Mouse (Mus musculus) left cerebral cortex, postnatal 36 days (tissue): ENCODE results near the gene Lsp1. TPM values are rescaled to one million over a fixed set of nuclear protein-coding genes. Genes with fewer than 3 reads are reported as not detected.

Experiments used
- DNase-seq, 2 experiments: peaks; one replicate each; pipeline ENCODE4 v3.0.0; 2021 to 2022; ENCODE audit warnings: low spot score in 2 of 2, mixed read lengths in 1 of 2
- intact Hi-C: fragments of 180-260 bp; cut with DNase I; formaldehyde crosslinking; loops from one replicate; pipeline ENCODE4 v1.15.1; 2025
- total RNA-seq, 2 experiments: library from RNA; stranded (reverse); gene quantifications; 2 replicates each; pipeline ENCODE4 v1.2.3; 2021

The Lsp1 gene
- total RNA-seq, 2 experiments from 2014 or later = 8.1 to 8.7 TPM

GRCm38 (mm10) chr7:142523200-142523990, 62.8 kb downstream of the Lsp1 start:
- no peak for DNase-seq
- intact Hi-C loops = no loop called here

DNA sequence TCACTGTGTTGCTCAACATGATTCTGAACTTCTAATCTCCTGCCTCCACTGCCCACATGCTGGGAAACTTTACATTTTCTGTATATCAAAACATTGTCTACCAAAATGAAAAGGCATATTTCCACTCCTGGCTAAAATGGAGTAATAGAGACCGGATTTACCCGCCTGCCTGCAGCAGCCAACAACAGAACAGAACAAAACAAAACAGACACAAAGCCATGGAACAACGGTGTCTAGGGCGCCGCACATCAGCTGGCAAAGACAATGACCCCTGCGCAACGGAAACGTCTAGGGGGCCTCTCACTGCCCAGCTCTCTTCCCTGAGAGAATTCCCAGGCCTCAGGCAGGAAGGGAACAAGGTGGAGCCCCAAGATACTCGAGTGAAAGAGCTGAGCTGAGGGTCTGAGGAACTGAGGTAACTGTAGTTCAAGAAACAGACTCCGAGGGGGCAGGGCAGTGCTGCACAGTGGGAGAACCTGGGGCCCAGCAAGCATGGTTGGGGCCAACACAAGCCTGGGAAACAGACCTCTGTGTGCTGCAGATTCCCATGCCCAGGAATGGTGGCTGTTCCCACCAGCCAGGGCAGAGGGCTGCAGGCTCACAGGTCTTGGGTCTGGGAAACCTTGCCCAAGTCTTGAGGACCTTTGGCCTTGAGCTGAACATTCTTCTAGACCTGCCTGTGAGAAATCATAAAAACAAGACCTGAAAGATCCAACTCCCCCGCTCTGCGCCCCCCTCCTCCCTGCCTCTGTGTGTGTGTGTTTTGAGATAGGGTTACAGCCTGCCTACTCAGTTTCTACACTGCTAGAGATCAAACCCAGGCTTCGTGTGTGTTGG, 65.0 kb downstream of the Lsp1 start:
- no peak for DNase-seq
- intact Hi-C loops = no loop called here

DNA sequence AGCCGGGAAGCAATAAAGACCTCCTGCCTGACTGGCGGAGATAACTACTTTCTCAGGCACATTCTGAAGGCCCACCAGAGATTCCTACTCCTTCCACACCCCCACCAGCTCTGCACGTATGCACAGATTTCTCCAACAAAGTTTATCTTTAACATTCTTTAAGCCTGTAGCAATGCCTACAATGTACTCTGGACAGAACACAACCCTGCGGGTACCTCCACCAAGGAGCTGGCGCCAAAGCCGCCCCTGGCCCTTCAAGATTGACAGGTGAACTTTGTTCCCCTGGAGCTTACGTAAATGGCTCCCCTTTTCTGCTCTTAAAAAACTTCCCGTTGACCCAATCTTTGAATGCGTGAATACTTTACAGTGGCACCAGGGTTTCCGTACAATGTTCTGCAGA, 68.7 kb downstream of the Lsp1 start:
- no peak for DNase-seq
- intact Hi-C loops = no loop called here

- intact Hi-C loops = loop anchor here (5.0 kb wide), 1 partner anchor 140 kb away; no protein-coding TSS in a partner anchor
Measured at GRCm38 (mm10) chr7:142531973-142532521, 71.4 kb downstream of the Lsp1 start.

GRCm38 (mm10) chr7:142532671-142533058, 72.1 kb downstream of the Lsp1 start, which contains the start of gene Mrpl23:
Gene Mrpl23 (plus strand): TSS chr7:142532686.
- DNase-seq = peak in 1 of 2 experiments; percentile 11
- intact Hi-C loops = loop anchor here (5.0 kb wide), 1 partner anchor 140 kb away; no protein-coding TSS in a partner anchor

More at GRCm38 (mm10) chr7:142531973-142532521, 71.4 kb downstream of the Lsp1 start:
- no peak for DNase-seq

GRCm38 (mm10) chr7:142533059-142533855, 72.6 kb downstream of the Lsp1 start:
- peak; percentile 85 to 89 for DNase-seq
- intact Hi-C loops = loop anchor here (5.0 kb wide), 1 partner anchor 139 kb away; no protein-coding TSS in a partner anchor

DNA sequence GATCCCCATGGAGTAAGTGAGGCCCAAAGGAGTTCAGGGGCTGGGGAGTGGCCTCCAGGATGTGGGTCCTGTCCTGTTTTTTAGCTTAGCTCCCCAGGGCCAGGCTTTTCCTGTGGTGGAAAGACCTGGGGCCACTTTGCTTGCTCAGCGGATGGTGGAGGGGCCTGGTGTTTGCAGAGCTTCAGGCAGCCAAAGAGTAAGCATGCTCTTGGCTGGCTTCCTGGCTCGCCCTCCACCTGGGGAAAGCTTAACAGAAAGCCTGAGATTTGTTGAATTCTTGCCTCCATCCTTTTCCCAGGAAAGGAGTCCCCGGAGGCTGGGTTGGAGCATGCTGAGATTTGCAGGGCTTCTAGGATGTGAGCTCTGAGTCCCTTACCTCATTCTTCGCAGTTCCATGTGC, 74.5 kb downstream of the Lsp1 start:
- no peak for DNase-seq
- intact Hi-C loops = loop anchor here (5.0 kb wide), 1 partner anchor 93 kb away; the partner anchor contains the start of gene Tnni2

DNA sequence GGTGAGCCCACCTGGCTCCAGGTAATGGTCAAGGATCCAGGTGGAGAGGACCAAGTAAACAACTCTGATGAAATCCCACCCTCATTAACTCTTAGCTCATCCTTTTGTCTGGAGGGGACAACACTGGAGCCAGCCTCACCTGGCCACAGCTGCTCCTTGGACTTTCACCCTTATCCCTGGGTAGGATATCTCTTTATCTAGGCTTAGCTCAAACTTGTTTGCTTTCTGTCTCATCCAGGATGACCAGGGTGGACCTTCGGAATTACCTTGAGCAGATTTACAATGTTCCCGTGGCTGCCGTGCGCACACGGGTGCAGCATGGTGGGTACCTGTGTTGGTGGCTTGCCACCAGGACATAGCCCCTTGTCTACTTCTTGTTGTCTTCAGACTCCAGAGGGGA, 75.2 kb downstream of the Lsp1 start:
- no peak for DNase-seq
- intact Hi-C loops = loop anchor here (5.0 kb wide), 1 partner anchor 94 kb away; the partner anchor contains the start of gene Tnni2

DNA sequence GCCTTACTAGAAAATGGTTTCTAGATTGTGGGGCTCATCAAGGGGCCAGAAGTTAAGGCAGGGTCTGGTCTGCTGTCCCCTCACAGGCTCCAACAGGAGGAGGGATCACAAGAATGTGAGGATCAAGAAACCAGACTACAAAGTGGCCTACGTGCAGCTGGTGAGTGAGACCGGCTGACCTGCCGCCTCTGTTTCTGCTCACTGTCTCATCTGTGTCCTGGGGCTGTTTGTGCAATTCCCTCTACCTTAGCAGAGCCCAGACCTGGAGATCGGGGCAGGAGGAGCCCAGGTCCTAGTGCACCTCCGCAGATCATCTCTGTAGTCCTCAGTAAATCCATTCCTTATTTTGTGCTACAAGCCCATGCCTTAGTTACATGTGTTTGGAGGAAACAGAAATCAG, 76.6 kb downstream of the Lsp1 start:
- DNase-seq = no peak
- intact Hi-C loops = loop anchor here (5.0 kb wide), 1 partner anchor 95 kb away; the partner anchor contains the start of gene Tnni2

- peak; percentile 15 to 29 for DNase-seq
- intact Hi-C loops = loop anchor here (1.0 to 5.0 kb wide), 2 partner anchors 41 to 96 kb away; partner anchors contain the start of gene Tnni2
Measured at GRCm38 (mm10) chr7:142537879-142538278, 77.3 kb downstream of the Lsp1 start.

DNA sequence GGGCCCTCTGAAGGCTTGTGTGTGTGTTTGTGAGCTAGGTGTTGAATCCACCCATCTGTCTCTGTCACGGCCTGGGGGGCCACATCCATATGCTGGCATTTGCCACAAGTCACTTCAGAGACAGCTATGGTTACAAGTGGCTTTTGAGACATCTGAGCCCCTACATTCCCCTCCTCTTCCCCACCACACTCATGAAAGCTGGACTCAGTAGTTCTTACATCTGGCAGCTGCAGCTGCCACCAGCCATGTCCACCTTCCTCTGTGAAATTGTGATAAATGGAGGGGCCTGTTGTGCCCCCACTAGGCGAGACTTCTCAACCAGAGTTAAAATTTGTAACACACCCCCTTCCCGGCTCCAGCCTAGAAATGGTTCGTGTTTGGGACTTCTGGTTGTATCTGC, 77.7 kb downstream of the Lsp1 start:
- no peak for DNase-seq
- intact Hi-C loops = loop anchor here (1.0 to 5.0 kb wide), 2 partner anchors 41 to 96 kb away; partner anchors contain the start of gene Tnni2

- DNase-seq = no peak
- intact Hi-C loops = loop anchor here (1.0 to 5.0 kb wide), 2 partner anchors 41 to 96 kb away; partner anchors contain the start of gene Tnni2
Measured at GRCm38 (mm10) chr7:142538766-142539165, 78.2 kb downstream of the Lsp1 start.

DNA sequence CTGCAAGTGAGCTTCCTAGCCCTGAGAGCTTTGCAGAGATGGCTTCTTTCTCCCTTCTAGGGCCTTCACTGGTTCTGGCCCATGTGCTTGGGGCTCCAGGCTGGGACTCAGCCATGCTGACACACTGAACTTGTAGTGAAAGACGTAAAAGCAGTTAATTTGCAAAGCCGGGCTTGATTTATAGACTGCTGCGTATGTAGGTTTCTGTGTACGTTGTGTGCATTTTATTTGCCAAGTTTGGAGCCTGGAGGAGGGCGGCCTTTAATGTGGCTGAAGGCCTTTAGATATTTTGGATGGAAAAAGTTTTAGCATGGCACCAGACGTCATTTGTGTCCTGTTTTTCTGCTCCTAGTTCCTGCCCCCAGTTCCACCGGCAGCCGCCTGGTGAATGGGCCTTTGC, 79.2 kb downstream of the Lsp1 start:
- intact Hi-C loops = loop anchor here (5.0 kb wide), 1 partner anchor 98 kb away; the partner anchor contains the start of gene Tnni2
- DNase-seq = no peak

DNA sequence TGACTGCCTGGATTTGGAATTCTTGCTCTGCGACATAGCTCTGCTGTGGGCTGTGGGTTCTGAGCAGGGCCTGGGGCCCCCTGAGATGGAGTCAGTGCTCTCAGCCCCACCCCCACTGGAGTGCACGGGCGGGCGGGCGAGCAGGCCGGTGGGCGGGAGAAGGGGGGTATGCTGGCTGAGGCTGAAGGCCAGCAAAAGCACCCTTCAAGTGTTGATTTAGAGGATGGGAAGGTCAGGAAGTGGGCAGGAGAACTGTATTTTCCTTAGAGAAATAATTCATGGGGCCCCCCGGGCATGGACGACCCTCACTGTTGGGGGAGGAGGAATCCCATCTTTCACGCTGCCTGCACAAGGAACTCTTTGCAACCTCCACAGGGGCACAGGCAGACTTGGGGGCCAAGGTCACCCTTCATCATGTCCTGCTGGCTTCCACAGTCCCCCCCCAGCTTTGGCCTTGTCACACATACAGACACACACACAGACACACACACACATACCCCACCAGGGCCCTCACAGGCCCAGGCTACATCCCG, 82.2 kb downstream of the Lsp1 start:
- no peak for DNase-seq

More for the DNA sequence above, 82.2 kb downstream of the Lsp1 start:
- intact Hi-C loops = no loop called here

Other genes starting within 250 kb of the Lsp1 start
- not detected for gene Gm7579, start 248.9 kb upstream of the Lsp1 start, total RNA-seq
- gene Krtap5-5, start 230.8 kb upstream of the Lsp1 start, total RNA-seq = not detected
- gene Gm40460, start 219.7 kb upstream of the Lsp1 start, total RNA-seq = not detected
- not detected for gene Gm2431, start 202.5 kb upstream of the Lsp1 start, total RNA-seq
- gene Gm4559, start 186.4 kb upstream of the Lsp1 start, total RNA-seq = not detected
- not detected for gene Krtap5-1, start 163.7 kb upstream of the Lsp1 start, total RNA-seq
- gene Krtap5-4, start 157.3 kb upstream of the Lsp1 start, total RNA-seq = not detected
- 10 to 100 TPM; 30.8 to 33.4 TPM for gene Ifitm10, start 87.1 kb upstream of the Lsp1 start, total RNA-seq
- 1 to 10 TPM in 1 of 2 experiments, not detected in 1; 4.6 TPM for gene Gm49369, start 78.1 kb upstream of the Lsp1 start, total RNA-seq
- gene Ctsd, start 72.8 kb upstream of the Lsp1 start, total RNA-seq = 100 to 1,000 TPM; 297 to 348 TPM
- not detected for gene Syt8, start 26.0 kb upstream of the Lsp1 start, total RNA-seq
- gene Tnni2, start 19.0 kb upstream of the Lsp1 start, total RNA-seq = under 1 TPM in 1 of 2 experiments, not detected in 1; 0.69 TPM
- gene Tnnt3, start 38.0 kb downstream of the Lsp1 start, total RNA-seq = not detected
- 1 to 10 TPM; 2.9 to 6.0 TPM for gene Mrpl23, start 71.9 kb downstream of the Lsp1 start, total RNA-seq
- 100 to 1,000 TPM in 1 of 2 experiments, 10 to 100 TPM in 1; 66.5 to 109 TPM for gene Igf2, start 206.0 kb downstream of the Lsp1 start, total RNA-seq
- gene Gm49394, start 209.1 kb downstream of the Lsp1 start, total RNA-seq = not detected